Mouse (Mus musculus): ENCODE results near the gene Nceh1. TPM values are rescaled to one million over a fixed set of nuclear protein-coding genes. Genes with fewer than 3 reads are reported as not detected.
"Not testable (repeated sequence)": the region's sequence is repeated elsewhere in the genome, so short reads cannot be mapped to it uniquely, and the experiment has no call there.

Gene Nceh1
- polyA plus RNA-seq, 1 experiment from 2014 or later: 4.5 TPM

DNA sequence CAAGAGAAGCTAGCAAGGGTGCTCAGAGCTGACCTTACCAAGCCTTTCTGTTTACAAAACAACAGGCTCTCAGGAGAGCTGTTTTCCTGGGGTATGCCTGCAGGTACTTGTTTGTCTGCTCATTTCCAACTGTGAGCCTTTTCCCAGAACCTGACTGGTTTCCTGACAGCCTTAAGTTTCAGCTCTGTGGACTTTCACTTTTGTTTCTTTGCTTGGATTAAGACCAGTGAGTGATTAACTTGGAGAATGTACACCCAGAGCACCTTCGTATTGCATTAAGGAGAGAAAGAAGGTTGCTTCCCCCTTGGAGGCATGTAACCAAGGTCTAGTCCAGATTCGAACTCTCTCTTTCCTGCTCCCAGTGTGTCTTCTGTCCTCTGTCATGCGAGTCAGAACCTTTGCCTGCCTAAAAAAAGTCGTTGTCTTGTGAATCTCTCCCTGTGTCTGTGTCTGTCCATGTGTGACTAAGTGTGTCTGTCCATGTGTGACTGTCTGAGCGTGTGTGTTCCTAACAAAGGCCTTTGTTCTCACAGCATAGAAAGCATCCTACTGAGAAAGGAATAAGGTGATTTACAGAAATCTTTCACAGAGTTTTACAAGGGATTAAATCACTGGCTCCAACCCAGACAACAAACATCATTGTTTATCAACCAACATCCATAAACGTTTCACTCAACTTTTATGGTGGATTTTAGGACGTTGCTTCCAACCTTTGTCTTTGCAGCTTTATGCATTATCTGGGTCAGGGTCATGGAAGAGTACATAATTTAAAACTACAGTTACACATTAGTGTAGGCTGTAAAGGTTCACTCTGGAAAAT lies 90.4 kb downstream of the Nceh1 start:
- 13% methylated on average over 7 of the region's 7 CpGs for WGBS
- no peak for ATAC-seq
- H3K4me2 ChIP-seq: no peak overlapping the region

DNA sequence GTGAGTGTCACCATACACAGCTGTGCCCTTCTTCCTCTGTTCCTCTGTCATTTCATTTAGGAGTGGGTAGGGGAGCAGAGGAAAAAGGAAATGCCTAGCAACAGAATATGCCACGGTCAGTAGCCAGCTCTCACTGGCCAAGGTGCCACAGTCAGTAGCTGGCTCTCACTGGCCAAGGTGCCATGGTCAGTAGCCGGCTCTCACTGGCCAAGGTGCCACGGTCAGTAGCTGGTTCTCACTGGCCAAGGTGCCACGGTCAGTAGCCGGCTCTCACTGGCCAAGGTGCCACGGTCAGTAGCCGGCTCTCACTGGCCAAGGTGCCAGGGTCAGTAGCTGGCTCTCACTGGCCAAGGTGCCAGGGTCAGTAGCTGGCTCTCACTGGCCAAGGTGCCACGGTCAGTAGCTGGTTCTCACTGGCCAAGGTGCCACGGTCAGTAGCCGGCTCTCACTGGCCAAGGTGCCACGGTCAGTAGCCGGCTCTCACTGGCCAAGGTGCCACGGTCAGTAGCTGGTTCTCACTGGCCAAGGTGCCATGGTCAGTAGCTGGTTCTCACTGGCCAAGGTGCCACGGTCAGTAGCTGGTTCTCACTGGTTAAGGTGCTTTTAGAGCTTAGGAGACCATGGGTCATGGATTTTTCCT lies 96.6 kb downstream of the Nceh1 start:
- not testable (repeated sequence) for H3K4me2 ChIP-seq; H3K9me3 ChIP-seq (replicated peaks); H3K9ac ChIP-seq; H3K36me3 ChIP-seq (ENCODE audit: poor library complexity, severe bottlenecking); ATAC-seq; H3K4me3 ChIP-seq; H3K27me3 ChIP-seq; H3K27ac ChIP-seq
- WGBS: 95% methylated on average over 14 of the region's 14 CpGs
- H3K4me1 ChIP-seq: peaks cover 12% of the 10 kb centered on the region

More for the DNA sequence above, 90.4 kb downstream of the Nceh1 start:
- no peaks in the 10 kb centered on the region for H3K36me3 ChIP-seq (ENCODE audit: poor library complexity, severe bottlenecking)
- no peaks in the 10 kb centered on the region for H3K9me3 ChIP-seq (replicated peaks)
- no peak overlapping the region for H3K4me3 ChIP-seq
- H3K27ac ChIP-seq: no peak overlapping the region
- H3K4me1 ChIP-seq: no peaks in the 10 kb centered on the region
- no peak overlapping the region for H3K9ac ChIP-seq
- no peaks in the 10 kb centered on the region for H3K27me3 ChIP-seq

DNA sequence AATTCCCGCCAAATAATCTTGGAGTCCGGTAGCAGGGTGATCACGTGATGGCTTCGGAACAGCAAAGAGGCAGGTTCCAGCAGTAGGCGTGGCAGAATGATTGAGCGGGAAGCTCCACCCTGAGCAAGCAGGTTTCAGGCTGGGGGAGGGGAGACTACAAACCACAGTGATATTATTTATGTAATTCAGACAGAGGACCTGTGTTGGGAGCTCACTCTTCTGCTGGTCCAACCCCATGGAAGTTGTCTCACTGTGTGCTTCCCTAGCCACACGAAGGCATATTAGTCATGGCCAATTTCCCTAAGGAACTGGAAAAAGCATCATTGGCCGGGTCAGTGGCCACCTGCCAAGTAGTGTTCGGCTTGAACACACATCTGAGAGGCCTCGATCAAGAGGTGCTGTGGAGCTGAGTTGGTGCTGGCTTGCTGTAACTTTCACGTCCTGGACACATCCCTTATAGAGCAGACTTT lies 97.5 kb downstream of the Nceh1 start:
- WGBS: 75% methylated on average over 11 of the region's 11 CpGs
- Histone ChIP-seq H3K4me3 (no peak overlapping the region), H3K27me3 (no peaks in the 10 kb centered on the region), H3K36me3 (ENCODE audit: poor library complexity, severe bottlenecking) (no peaks in the 10 kb centered on the region), H3K4me1 (peaks cover 12% of the 10 kb centered on the region), H3K9ac (no peak overlapping the region), H3K9me3 (replicated peaks) (no peaks in the 10 kb centered on the region), H3K27ac (no peak overlapping the region), H3K4me2 (no peak overlapping the region)
- ATAC-seq: no peak

DNA sequence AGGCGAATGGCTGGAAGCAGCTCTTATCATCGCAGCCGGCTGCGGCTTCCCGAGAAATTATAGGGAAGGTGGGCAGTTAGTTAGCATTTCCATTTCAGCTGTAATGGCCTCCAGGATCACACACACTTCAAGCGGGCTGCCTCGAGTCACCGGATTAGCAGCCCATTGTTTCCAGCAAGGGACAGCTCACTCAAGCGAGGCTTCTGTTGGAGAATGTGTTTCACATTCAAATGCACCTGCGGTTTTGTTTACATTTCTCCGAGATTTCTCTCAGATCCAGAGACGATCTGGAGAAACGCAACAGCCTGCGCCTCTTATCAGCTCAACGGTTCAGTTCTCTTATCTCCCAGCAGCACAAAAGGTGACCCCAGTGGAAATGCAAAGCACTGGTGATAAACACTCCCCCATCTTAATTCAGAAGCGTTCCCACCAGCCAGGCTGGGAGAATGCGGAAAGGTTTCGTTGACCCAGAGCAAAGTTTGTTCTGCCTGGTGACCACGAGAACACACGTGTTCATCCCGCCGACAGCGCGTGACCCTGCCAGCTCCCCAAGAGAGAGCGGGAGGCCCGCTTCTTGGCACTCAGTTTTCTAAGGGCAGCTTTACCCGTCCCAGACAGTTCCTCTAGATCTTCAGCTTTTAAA lies 100.4 kb downstream of the Nceh1 start:
- under 1% methylated on average over 27 of the region's 27 CpGs for WGBS
- ATAC-seq: peak; percentile 64
- peak overlapping the region; percentile 65 for H3K4me2 ChIP-seq
- peaks cover 12% of the 10 kb centered on the region for H3K4me1 ChIP-seq
- no peak overlapping the region for H3K27ac ChIP-seq
- no peaks in the 10 kb centered on the region for H3K36me3 ChIP-seq (ENCODE audit: poor library complexity, severe bottlenecking)
- peak overlapping the region; percentile 50 for H3K9ac ChIP-seq
- H3K9me3 ChIP-seq (replicated peaks): no peaks in the 10 kb centered on the region
- peak overlapping the region; percentile 36 for H3K4me3 ChIP-seq
- no peaks in the 10 kb centered on the region for H3K27me3 ChIP-seq

DNA sequence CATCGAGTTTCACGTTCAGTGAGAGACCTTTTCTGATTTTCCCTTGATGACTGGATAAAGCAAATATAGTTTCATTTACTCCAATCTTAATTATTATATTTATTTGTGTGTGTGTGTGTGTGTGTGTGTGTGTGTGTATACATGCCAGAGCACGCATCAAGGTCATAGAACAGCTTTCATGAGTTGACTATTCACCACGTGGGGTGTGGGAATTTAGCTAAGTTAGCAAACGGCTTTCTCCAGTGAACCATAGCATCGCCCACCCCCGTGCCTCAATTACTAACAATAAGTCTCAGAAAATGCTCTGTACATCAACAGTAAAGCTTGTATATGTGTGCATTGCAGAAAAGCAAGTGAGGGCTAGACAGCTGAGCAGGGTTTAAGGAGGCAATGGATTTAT lies 101.0 kb downstream of the Nceh1 start:
- peaks cover 12% of the 10 kb centered on the region for H3K4me1 ChIP-seq
- H3K4me3 ChIP-seq: peak overlapping the region; percentile 36; the same call in 1 of the 2 replicates
- no peaks in the 10 kb centered on the region for H3K27me3 ChIP-seq
- H3K9ac ChIP-seq: no peak overlapping the region
- no peak overlapping the region for H3K27ac ChIP-seq
- H3K36me3 ChIP-seq (ENCODE audit: poor library complexity, severe bottlenecking): no peaks in the 10 kb centered on the region
- peak overlapping the region; percentile 65 for H3K4me2 ChIP-seq
- ATAC-seq: no peak
- H3K9me3 ChIP-seq (replicated peaks): no peaks in the 10 kb centered on the region
- 36% methylated on average over 7 of the region's 7 CpGs for WGBS

DNA sequence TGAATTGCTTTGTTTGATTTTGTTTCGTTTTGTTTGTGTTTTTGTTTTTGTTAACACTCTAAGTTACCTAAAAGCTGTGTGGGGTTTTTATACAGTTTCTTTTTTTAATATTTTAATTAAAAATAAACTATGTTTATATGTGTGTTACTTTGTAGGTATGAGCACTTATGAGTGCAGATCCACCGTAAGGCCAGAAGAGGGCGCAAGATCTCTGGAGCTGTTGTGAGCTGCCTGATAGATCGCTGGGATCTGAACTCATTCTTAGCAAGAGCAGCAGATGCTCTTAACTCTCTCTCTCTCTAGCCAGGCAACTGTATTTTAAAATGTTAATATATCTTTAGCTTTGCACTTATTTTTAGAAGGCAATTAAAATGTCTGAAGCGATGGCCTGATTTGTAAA lies 101.5 kb downstream of the Nceh1 start:
- 90% methylated on average over 5 of the region's 5 CpGs for WGBS
- H3K36me3 ChIP-seq (ENCODE audit: poor library complexity, severe bottlenecking): no peaks in the 10 kb centered on the region
- no peak overlapping the region for H3K27ac ChIP-seq
- H3K4me2 ChIP-seq: no peak overlapping the region
- ATAC-seq: no peak
- no peak overlapping the region for H3K9ac ChIP-seq
- H3K9me3 ChIP-seq (replicated peaks): no peaks in the 10 kb centered on the region
- H3K4me1 ChIP-seq: peaks cover 12% of the 10 kb centered on the region
- H3K4me3 ChIP-seq: no peak overlapping the region
- no peaks in the 10 kb centered on the region for H3K27me3 ChIP-seq

DNA sequence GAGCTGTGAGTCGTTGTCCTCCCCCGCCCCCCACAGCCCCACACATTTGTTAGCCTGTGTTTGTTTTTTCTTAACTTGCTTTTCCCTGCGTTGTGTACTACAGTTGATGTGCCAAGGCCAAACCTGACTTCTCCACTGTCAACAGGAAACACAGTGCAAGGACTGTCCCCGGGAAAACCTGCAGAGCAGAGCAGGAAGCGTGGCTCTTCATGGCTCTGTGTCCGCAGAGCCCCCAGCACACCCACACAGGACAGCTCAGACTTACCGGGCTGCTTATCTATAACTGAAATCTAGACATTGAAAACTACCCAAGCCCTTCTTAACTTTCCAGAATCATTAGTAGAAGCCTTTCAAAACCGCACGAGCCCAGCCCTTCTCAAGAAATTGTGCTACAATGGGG lies 102.3 kb downstream of the Nceh1 start:
- no peak overlapping the region for H3K4me2 ChIP-seq
- no peaks in the 10 kb centered on the region for H3K27me3 ChIP-seq
- no peak overlapping the region for H3K4me3 ChIP-seq
- H3K4me1 ChIP-seq: peaks cover 12% of the 10 kb centered on the region
- 88% methylated on average over 9 of the region's 9 CpGs for WGBS
- ATAC-seq: no peak
- H3K27ac ChIP-seq: no peak overlapping the region
- no peaks in the 10 kb centered on the region for H3K36me3 ChIP-seq (ENCODE audit: poor library complexity, severe bottlenecking)
- no peaks in the 10 kb centered on the region for H3K9me3 ChIP-seq (replicated peaks)
- H3K9ac ChIP-seq: no peak overlapping the region

DNA sequence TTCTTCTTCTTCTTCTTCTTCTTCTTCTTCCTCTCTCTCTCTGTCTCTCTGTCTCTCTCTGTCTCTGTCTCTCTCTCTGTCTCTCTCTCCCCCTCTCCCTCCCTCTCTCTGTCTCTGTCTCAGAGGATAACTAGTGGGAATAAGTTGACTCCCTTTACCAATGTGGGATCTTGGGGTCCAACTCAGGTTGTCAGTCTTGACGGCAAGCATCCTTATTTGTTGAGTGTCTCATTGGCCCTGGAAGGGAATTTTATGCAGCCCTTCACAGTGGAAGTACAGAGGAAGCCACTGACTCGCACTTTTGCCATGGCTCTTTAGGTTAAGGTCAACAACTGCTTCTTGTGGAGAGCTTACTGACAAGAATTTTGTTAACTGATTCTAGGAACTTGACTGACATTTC lies 105.5 kb downstream of the Nceh1 start:
- Histone ChIP-seq H3K4me3 (no peak overlapping the region), H3K27ac (no peak overlapping the region), H3K27me3 (no peaks in the 10 kb centered on the region), H3K9me3 (replicated peaks) (no peaks in the 10 kb centered on the region), H3K9ac (no peak overlapping the region), H3K36me3 (ENCODE audit: poor library complexity, severe bottlenecking) (no peaks in the 10 kb centered on the region), H3K4me2 (no peak overlapping the region), H3K4me1 (peaks cover 4% of the 10 kb centered on the region)
- ATAC-seq: no peak
- 73% methylated on average over 2 of the region's 2 CpGs for WGBS

DNA sequence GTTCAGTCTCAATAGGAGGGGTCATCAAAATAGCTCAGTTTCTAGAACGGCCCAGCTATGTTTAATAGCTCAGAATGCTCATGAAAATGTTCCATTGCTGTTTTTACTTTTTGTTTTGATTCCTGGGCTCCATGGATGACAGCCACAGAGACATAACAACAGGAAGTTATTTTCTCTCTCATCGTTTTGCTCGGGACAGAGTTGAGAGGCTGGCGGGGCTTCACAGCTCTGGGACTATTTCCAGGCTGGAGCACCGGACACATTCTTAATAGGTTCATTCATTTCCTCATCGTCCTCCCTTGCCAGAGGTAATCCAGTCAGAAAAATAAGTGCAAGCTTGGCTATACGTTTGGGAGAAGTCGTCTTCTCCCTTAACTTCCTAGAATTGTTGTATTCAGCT lies 106.1 kb downstream of the Nceh1 start:
- no peak for ATAC-seq
- no peak overlapping the region for H3K27ac ChIP-seq
- no peak overlapping the region for H3K4me3 ChIP-seq
- 69% methylated on average over 8 of the region's 8 CpGs for WGBS
- no peaks in the 10 kb centered on the region for H3K9me3 ChIP-seq (replicated peaks)
- H3K4me2 ChIP-seq: no peak overlapping the region
- H3K4me1 ChIP-seq: no peaks in the 10 kb centered on the region
- H3K9ac ChIP-seq: no peak overlapping the region
- no peaks in the 10 kb centered on the region for H3K36me3 ChIP-seq (ENCODE audit: poor library complexity, severe bottlenecking)
- H3K27me3 ChIP-seq: no peaks in the 10 kb centered on the region

DNA sequence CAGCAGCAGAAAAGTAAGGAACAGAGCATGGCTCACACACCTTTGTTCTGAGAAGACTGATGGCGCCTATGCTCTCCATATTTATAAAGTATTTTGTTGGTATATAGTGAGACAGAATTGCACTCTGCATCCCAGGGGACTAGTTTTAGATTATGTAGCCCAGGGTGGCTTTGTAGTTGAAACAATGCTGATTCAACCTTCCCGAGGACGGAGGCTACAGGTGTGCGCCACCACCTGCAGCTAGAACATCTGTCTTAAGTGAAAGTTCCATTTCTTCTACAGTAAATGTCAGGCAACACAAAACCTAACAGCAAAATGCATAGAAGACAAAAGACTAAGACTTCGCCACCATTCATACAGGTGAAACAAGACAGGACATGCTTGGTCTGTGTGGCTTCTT lies 107.5 kb downstream of the Nceh1 start:
- no peak overlapping the region for H3K4me2 ChIP-seq
- no peaks in the 10 kb centered on the region for H3K9me3 ChIP-seq (replicated peaks)
- no peaks in the 10 kb centered on the region for H3K27me3 ChIP-seq
- H3K27ac ChIP-seq: no peak overlapping the region
- no peaks in the 10 kb centered on the region for H3K36me3 ChIP-seq (ENCODE audit: poor library complexity, severe bottlenecking)
- no peaks in the 10 kb centered on the region for H3K4me1 ChIP-seq
- H3K4me3 ChIP-seq: no peak overlapping the region
- no peak for ATAC-seq
- WGBS: 87% methylated on average over 5 of the region's 5 CpGs
- no peak overlapping the region for H3K9ac ChIP-seq

DNA sequence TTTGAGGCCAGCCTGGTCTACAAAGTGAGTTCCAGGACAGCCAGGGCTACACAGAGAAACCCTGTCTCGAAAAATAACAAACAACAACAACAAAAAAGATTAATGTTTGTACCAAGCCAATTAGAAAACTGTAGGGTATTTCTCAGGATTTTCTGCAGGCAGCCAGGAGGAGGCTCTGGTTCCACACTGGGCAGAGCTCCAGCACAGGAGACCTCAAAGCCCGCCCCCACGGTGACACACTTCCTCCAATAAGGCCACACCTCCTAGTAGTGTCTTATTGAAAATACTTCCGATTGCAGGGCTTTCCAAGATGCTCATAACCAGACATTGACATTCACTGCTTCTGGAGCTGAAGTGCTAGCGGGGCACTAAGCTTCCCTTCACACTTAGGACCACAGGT lies 108.2 kb downstream of the Nceh1 start:
- H3K4me3 ChIP-seq: not testable (repeated sequence)
- 89% methylated on average over 5 of the region's 5 CpGs for WGBS

DNA sequence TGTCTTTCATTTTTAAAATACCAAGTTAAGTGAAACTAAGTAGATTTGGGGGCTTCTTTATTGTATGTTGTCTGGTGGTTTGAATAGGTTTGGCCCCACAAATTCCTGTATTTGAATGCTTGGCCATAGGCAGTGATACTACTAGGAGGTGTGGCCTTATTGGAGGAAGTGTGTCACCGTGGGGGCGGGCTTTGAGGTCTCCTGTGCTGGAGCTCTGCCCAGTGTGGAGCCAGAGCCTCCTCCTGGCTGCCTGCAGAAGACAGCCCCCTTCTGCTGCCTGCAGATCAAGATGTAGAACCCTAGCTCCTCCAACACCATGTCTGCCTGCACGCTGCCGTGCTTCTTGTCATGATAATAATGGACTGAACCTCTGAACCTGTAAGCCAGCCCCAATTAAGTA lies 108.6 kb downstream of the Nceh1 start:
- not testable (repeated sequence) for H3K27ac ChIP-seq; H3K4me3 ChIP-seq; H3K4me1 ChIP-seq; ATAC-seq; H3K4me2 ChIP-seq; H3K36me3 ChIP-seq (ENCODE audit: poor library complexity, severe bottlenecking); H3K27me3 ChIP-seq; H3K9me3 ChIP-seq (replicated peaks); H3K9ac ChIP-seq
- WGBS: 81% methylated on average over 4 of the region's 4 CpGs

More for the DNA sequence above, 108.2 kb downstream of the Nceh1 start:
- not testable (repeated sequence) for H3K9me3 ChIP-seq (replicated peaks); H3K27ac ChIP-seq; H3K36me3 ChIP-seq (ENCODE audit: poor library complexity, severe bottlenecking); H3K4me1 ChIP-seq; ATAC-seq; H3K9ac ChIP-seq; H3K27me3 ChIP-seq; H3K4me2 ChIP-seq

Measured in forebrain, embryonic 13.5 days (tissue).